Mouse (Mus musculus) gastrocnemius, adult 2 months (tissue): ENCODE data around the gene Bcas3. TPM values are rescaled to one million over a fixed set of nuclear protein-coding genes. Genes with fewer than 3 reads are reported as not detected.

Experiments used
- DNase-seq: peaks from one replicate; pipeline ENCODE4 v3.0.0; 2022
- H3K27ac ChIP-seq: fragments of 200-600 bp; 2 replicates; pipeline ENCODE4 v1.8.1; 2022; ENCODE audit warnings: mild to moderate bottlenecking
- H3K4me3 ChIP-seq: fragments of 200-600 bp; 2 replicates; pipeline ENCODE4 v1.8.1; 2022; ENCODE audit warnings: mild to moderate bottlenecking, moderate library complexity
- CTCF ChIP-seq: fragments of 200-600 bp; IDR thresholded peaks from 2 replicates; pipeline ENCODE4 v1.8.1; 2022; ENCODE audit warnings: antibody characterized with exemption, mild to moderate bottlenecking, moderate library complexity
- intact Hi-C: fragments of 180-260 bp; cut with DNase I; formaldehyde crosslinking; loops from one replicate; pipeline ENCODE4 v1.15.1; 2025
- total RNA-seq, 2 experiments: library from RNA; stranded (reverse); gene quantifications; 2 replicates each; pipeline ENCODE4 v1.2.3; 2021

Bcas3 gene
- total RNA-seq, 2 experiments from 2014 or later, result 39.6 to 46.6 TPM

- Histone ChIP-seq H3K4me3 (no peak overlapping the region), H3K27ac (peak overlapping the region; percentile 38; the same call in 1 of the 2 replicates)
- DNase-seq, result peak; percentile 41
- intact Hi-C loops, result no loop called here
- no peak for TF ChIP-seq CTCF
Measured at GRCm38 (mm10) chr11:85329167-85329894, 23.6 kb upstream of the Bcas3 start.

- Histone ChIP-seq H3K4me3 (no peak overlapping the region), H3K27ac (no peak overlapping the region)
- peak; percentile 56 for DNase-seq
- TF ChIP-seq CTCF, result peak; percentile 77
- intact Hi-C loops, result loop anchor here (1.0 to 10.0 kb wide), 2 partner anchors 65 to 140 kb away; no protein-coding TSS in a partner anchor
Measured at GRCm38 (mm10) chr11:85334778-85335177, 18.2 kb upstream of the Bcas3 start.

GRCm38 (mm10) chr11:85339173-85339831, 13.7 kb upstream of the Bcas3 start:
- no peak overlapping the region for H3K4me3 ChIP-seq
- no peak overlapping the region for H3K27ac ChIP-seq
- DNase-seq, result no peak
- no peak for TF ChIP-seq CTCF
- intact Hi-C loops, result loop anchor here (10.0 kb wide), 1 partner anchor 145 kb away; no protein-coding TSS in a partner anchor

- H3K27ac ChIP-seq, result no peak overlapping the region
- no peak for TF ChIP-seq CTCF
- no peak for DNase-seq
- intact Hi-C loops, result no loop called here
- H3K4me3 ChIP-seq, result no peak overlapping the region
Measured at GRCm38 (mm10) chr11:85340070-85340616, 12.8 kb upstream of the Bcas3 start.

GRCm38 (mm10) chr11:85353819-85354218, 852 bp downstream of the Bcas3 start:
- peak overlapping the region; percentile 98 for H3K27ac ChIP-seq
- intact Hi-C loops, result loop anchor here (2.0 kb wide), 1 partner anchor 43 kb away; the partner anchor contains the start of gene Ppm1d
- no peak for TF ChIP-seq CTCF
- no peak for DNase-seq
- H3K4me3 ChIP-seq, result peak overlapping the region; percentile 83

GRCm38 (mm10) chr11:85359641-85360040, 6.7 kb downstream of the Bcas3 start:
- intact Hi-C loops, result no loop called here
- no peak for DNase-seq
- no peak overlapping the region for H3K4me3 ChIP-seq
- no peak overlapping the region for H3K27ac ChIP-seq
- no peak for TF ChIP-seq CTCF

GRCm38 (mm10) chr11:85361621-85362020, 8.7 kb downstream of the Bcas3 start:
- no peak for DNase-seq
- no peak for TF ChIP-seq CTCF

GRCm38 (mm10) chr11:85366168-85366567, 13.2 kb downstream of the Bcas3 start:
- intact Hi-C loops, result no loop called here
- no peak overlapping the region for H3K4me3 ChIP-seq
- DNase-seq, result no peak
- no peak overlapping the region for H3K27ac ChIP-seq
- TF ChIP-seq CTCF, result no peak

More at GRCm38 (mm10) chr11:85361621-85362020, 8.7 kb downstream of the Bcas3 start:
- Histone ChIP-seq H3K4me3 (no peak overlapping the region), H3K27ac (no peak overlapping the region)
- intact Hi-C loops, result no loop called here

GRCm38 (mm10) chr11:85367823-85368222, 14.9 kb downstream of the Bcas3 start:
- no peak for DNase-seq
- TF ChIP-seq CTCF, result no peak

GRCm38 (mm10) chr11:85379091-85379490, 26.1 kb downstream of the Bcas3 start:
- no peak for TF ChIP-seq CTCF
- no peak overlapping the region for H3K27ac ChIP-seq

More at GRCm38 (mm10) chr11:85367823-85368222, 14.9 kb downstream of the Bcas3 start:
- intact Hi-C loops, result no loop called here
- no peak overlapping the region for H3K27ac ChIP-seq
- H3K4me3 ChIP-seq, result no peak overlapping the region

GRCm38 (mm10) chr11:85380046-85380445, 27.1 kb downstream of the Bcas3 start:
- Histone ChIP-seq H3K27ac (no peak overlapping the region), H3K4me3 (no peak overlapping the region)
- TF ChIP-seq CTCF, result no peak
- intact Hi-C loops, result loop anchor here (5.0 kb wide), 3 partner anchors 87 to 462 kb away; no protein-coding TSS in a partner anchor
- DNase-seq, result no peak

More at GRCm38 (mm10) chr11:85379091-85379490, 26.1 kb downstream of the Bcas3 start:
- no peak for DNase-seq
- intact Hi-C loops, result no loop called here
- H3K4me3 ChIP-seq, result no peak overlapping the region

- no peak overlapping the region for H3K27ac ChIP-seq
- TF ChIP-seq CTCF, result peak; percentile 94
- DNase-seq, result peak; percentile 72
- intact Hi-C loops, result loop anchor here (5.0 kb wide), 3 partner anchors 85 to 460 kb away; no protein-coding TSS in a partner anchor
- H3K4me3 ChIP-seq, result no peak overlapping the region
Measured at GRCm38 (mm10) chr11:85382055-85382454, 29.1 kb downstream of the Bcas3 start.
